Mouse (Mus musculus): Measurements from ENCODE around the gene Tro. TPM values are rescaled to one million over a fixed set of nuclear protein-coding genes. Genes with fewer than 3 reads are reported as not detected.

Gene Tro
- polyA plus RNA-seq, 1 experiment from 2014 or later: 32.4 TPM

Other genes with a start within 250 kb of the Tro start
- 36.1 and 41.5 TPM in 2 replicates for gene Tmem29, start 198.4 kb downstream of the Tro start, polyA plus RNA-seq (2014; fragmentation: Nextera tagmentation; extraction: Ambion mirVana)
- 25.8 and 28.1 TPM in 2 replicates for gene Alas2, start 110.2 kb downstream of the Tro start, polyA plus RNA-seq (2014; fragmentation: Nextera tagmentation; extraction: Ambion mirVana)
- 6.9 and 9.5 TPM in 2 replicates for gene Pfkfb1, start 69.4 kb downstream of the Tro start, polyA plus RNA-seq (2014; fragmentation: Nextera tagmentation; extraction: Ambion mirVana)
- gene Apex2, start 67.7 kb downstream of the Tro start, polyA plus RNA-seq (2014; fragmentation: Nextera tagmentation; extraction: Ambion mirVana): 17.5 and 20.9 TPM in 2 replicates
- gene Maged2, start 156.8 kb upstream of the Tro start, polyA plus RNA-seq (2014; fragmentation: Nextera tagmentation; extraction: Ambion mirVana): 697 and 699 TPM in 2 replicates

All from stomach, embryonic 14.5 days (tissue).